Comparison of ENCODE assay signal across 9 mouse cellular contexts in the genomic region with DNA sequence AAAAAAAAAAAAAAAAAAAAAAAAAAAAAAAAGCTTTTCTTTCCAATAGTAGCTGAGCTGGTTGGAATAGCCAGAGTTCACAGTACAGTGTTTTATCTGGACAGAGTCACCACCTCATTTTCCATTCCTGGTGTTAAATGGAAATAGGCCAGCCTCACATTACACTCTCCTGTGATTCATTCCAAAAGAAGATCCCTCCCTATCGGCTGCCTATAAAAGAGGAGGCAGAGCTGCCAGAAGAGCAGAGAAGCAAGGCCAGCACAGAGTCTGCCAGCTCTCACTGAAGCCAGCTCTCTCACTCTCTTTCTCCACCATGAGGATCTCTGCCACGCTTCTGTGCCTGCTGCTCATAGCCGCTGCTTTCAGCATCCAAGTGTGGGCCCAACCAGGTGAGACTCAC. TPM values are rescaled to one million over a fixed set of nuclear protein-coding genes. Genes with fewer than 3 reads are reported as not detected.
DNase-seq lines count a peak whose midpoint lies in the region; ATAC-seq and TF ChIP-seq lines count a peak whose summit lies in the region.
"Had no signal": no experiment of that assay in that cellular context is flagged by ENCODE, and none has a peak within 500 bp of the region (broad histone marks: within the 10 kb centered on the region; RNA-seq: fewer than 3 reads in every experiment).

A gene (plus strand): TSS at position 242 of the 400 bp plus-strand sequence.

- ATAC-seq in hindbrain, postnatal 0 days, result no peak
- ATAC-seq in hindbrain, embryonic 13.5 days (ENCODE audit: low FRiP score), result no peak
- no peak for ATAC-seq in limb, embryonic 14.5 days (ENCODE audit: low FRiP score, low read depth)
- no peak for ATAC-seq in inflammation-experienced regulatory T-cells, adult 6 months
- no peak for ATAC-seq in liver, embryonic 12.5 days

- H3K9me3 ChIP-seq in hindbrain, postnatal 0 days (ENCODE audit: low read length), result no peaks in the 10 kb centered on the region
- H3K9me3 ChIP-seq in hindbrain, embryonic 13.5 days, result no peaks in the 10 kb centered on the region
- no peaks in the 10 kb centered on the region for H3K9me3 ChIP-seq in limb, embryonic 14.5 days (ENCODE audit: control insufficient read depth, low read length)
- no peaks in the 10 kb centered on the region for H3K9me3 ChIP-seq in liver, embryonic 12.5 days (replicated peaks)
- H3K9me3 ChIP-seq: liver, embryonic 13.5 days had no signal

- WGBS in hindbrain, postnatal 0 days, result 58% methylated on average over 3 of the region's 3 CpGs
- WGBS in hindbrain, embryonic 13.5 days, result 63% methylated on average over 3 of the region's 3 CpGs
- WGBS in limb, embryonic 14.5 days, result 59% methylated on average over 3 of the region's 3 CpGs
- 66% methylated on average over 3 of the region's 3 CpGs for WGBS in liver, embryonic 12.5 days (ENCODE audit: insufficient replicate concordance)

- no peak within 1 kb of the TSS for H3K27ac ChIP-seq in hindbrain, postnatal 0 days
- H3K27ac ChIP-seq in hindbrain, embryonic 13.5 days, result no peak within 1 kb of the TSS
- peak within 1 kb of the TSS; percentile 88 for H3K27ac ChIP-seq in embryonic fibroblast, embryonic 13.5 days (ENCODE audit: insufficient read depth, low read length)
- H3K27ac ChIP-seq in limb, embryonic 14.5 days (replicated peaks; ENCODE audit: low read depth, low read length), result no peak within 1 kb of the TSS
- H3K27ac ChIP-seq in liver, embryonic 12.5 days, result no peak within 1 kb of the TSS
- H3K27ac ChIP-seq: liver, embryonic 13.5 days had no signal

- no peak for TF ChIP-seq CTCF in hindbrain, postnatal 0 days (IDR thresholded peaks at IDR 0.05; ENCODE audit: low read depth)
- TF ChIP-seq CTCF in embryonic fibroblast, embryonic 13.5 days (IDR thresholded peaks at IDR 0.05; ENCODE audit: borderline replicate concordance, insufficient read depth, low read length), result no peak

- H3K9ac ChIP-seq in hindbrain, postnatal 0 days (replicated peaks; ENCODE audit: low read length), result no peak within 1 kb of the TSS
- no peak within 1 kb of the TSS for H3K9ac ChIP-seq in hindbrain, embryonic 13.5 days
- H3K9ac ChIP-seq in limb, embryonic 14.5 days (ENCODE audit: low read depth, low read length, severe bottlenecking), result no peak within 1 kb of the TSS
- no peak within 1 kb of the TSS for H3K9ac ChIP-seq in liver, embryonic 12.5 days
- H3K9ac ChIP-seq: liver, embryonic 13.5 days had no signal

- no peak within 1 kb of the TSS for H3K4me3 ChIP-seq in hindbrain, postnatal 0 days (ENCODE audit: low read length)
- H3K4me3 ChIP-seq in hindbrain, embryonic 13.5 days, result no peak within 1 kb of the TSS
- peak within 1 kb of the TSS; percentile 35 for H3K4me3 ChIP-seq in embryonic fibroblast, embryonic 13.5 days (ENCODE audit: insufficient read depth, low read length)
- no peak within 1 kb of the TSS for H3K4me3 ChIP-seq in limb, embryonic 14.5 days (replicated peaks; ENCODE audit: low read length)
- no peak within 1 kb of the TSS for H3K4me3 ChIP-seq in liver, embryonic 12.5 days
- H3K4me3 ChIP-seq: liver, embryonic 13.5 days had no signal

- peak; percentile 99 for TF ChIP-seq POLR2A in embryonic fibroblast, embryonic 13.5 days (IDR thresholded peaks at IDR 0.05; ENCODE audit: low read depth, low read length)
- TF ChIP-seq POLR2A in limb, embryonic 14.5 days (IDR thresholded peaks at IDR 0.05; ENCODE audit: borderline replicate concordance, extremely low read depth, insufficient read depth, insufficient read length), result no peak

- DNase-seq in hindbrain, postnatal 0 days (ENCODE audit: low spot score), result peak; percentile 36
- DNase-seq in Muller cell, postnatal 12 days (ENCODE audit: inconsistent ontology term), result peak; percentile 77
- peak; percentile 39 for DNase-seq in limb, embryonic 14.5 days (ENCODE audit: low spot score)
- no peak for DNase-seq in thymus, postnatal 14 days
- DNase-seq: liver, embryonic 13.5 days had no signal

- no peaks in the 10 kb centered on the region for H3K4me1 ChIP-seq in hindbrain, postnatal 0 days (ENCODE audit: insufficient read depth, low read length)
- H3K4me1 ChIP-seq in hindbrain, embryonic 13.5 days (replicated peaks), result no peaks in the 10 kb centered on the region
- H3K4me1 ChIP-seq in embryonic fibroblast, embryonic 13.5 days (ENCODE audit: control insufficient read depth, insufficient read depth, low read length), result peaks cover 13% of the 10 kb centered on the region
- H3K4me1 ChIP-seq in limb, embryonic 14.5 days (ENCODE audit: control insufficient read depth, insufficient read depth, low read length), result peaks cover 3% of the 10 kb centered on the region; the same call in 1 of the 2 replicates
- no peaks in the 10 kb centered on the region for H3K4me1 ChIP-seq in liver, embryonic 12.5 days
- H3K4me1 ChIP-seq: liver, embryonic 13.5 days had no signal

- H3K27me3 ChIP-seq in hindbrain, postnatal 0 days (ENCODE audit: insufficient read depth, low read length), result no peaks in the 10 kb centered on the region
- H3K27me3 ChIP-seq in hindbrain, embryonic 13.5 days, result no peaks in the 10 kb centered on the region
- H3K27me3 ChIP-seq in limb, embryonic 14.5 days (ENCODE audit: control insufficient read depth, insufficient read depth, low read length), result no peaks in the 10 kb centered on the region
- no peaks in the 10 kb centered on the region for H3K27me3 ChIP-seq in liver, embryonic 12.5 days (replicated peaks)
- H3K27me3 ChIP-seq: liver, embryonic 13.5 days had no signal

- H3K4me2 ChIP-seq in hindbrain, postnatal 0 days (ENCODE audit: low read depth, low read length), result no peak within 1 kb of the TSS
- H3K4me2 ChIP-seq in hindbrain, embryonic 13.5 days, result no peak within 1 kb of the TSS
- no peak within 1 kb of the TSS for H3K4me2 ChIP-seq in limb, embryonic 14.5 days (replicated peaks; ENCODE audit: low read depth, low read length, severe bottlenecking)
- no peak within 1 kb of the TSS for H3K4me2 ChIP-seq in liver, embryonic 12.5 days
- H3K4me2 ChIP-seq: liver, embryonic 13.5 days had no signal

- no peaks in the 10 kb centered on the region for H3K36me3 ChIP-seq in hindbrain, postnatal 0 days (ENCODE audit: insufficient read depth, low read length)
- no peaks in the 10 kb centered on the region for H3K36me3 ChIP-seq in hindbrain, embryonic 13.5 days
- H3K36me3 ChIP-seq in limb, embryonic 14.5 days (ENCODE audit: control insufficient read depth, insufficient read depth, low read length), result no peaks in the 10 kb centered on the region
- H3K36me3 ChIP-seq in liver, embryonic 12.5 days, result no peaks in the 10 kb centered on the region
- H3K36me3 ChIP-seq: liver, embryonic 13.5 days had no signal

RNA-seq across cellular contexts. Expression of the gene that starts here (rescaled TPM):
- 0.42 TPM in 1 of 2 replicates, not detected in the other for total RNA-seq in hindbrain, postnatal 0 days (2014; rRNA removed)
- 1.1 and 1.9 TPM in 2 replicates for polyA plus RNA-seq in hindbrain, postnatal 0 days (2015; fragmentation: Nextera tagmentation; extraction: Ambion mirVana)
- polyA plus RNA-seq in hindbrain, embryonic 13.5 days (2015; fragmentation: Nextera tagmentation; extraction: Ambion mirVana), result 0.57 and 1.0 TPM in 2 replicates
- 189 and 195 TPM in 2 replicates for polyA plus RNA-seq in embryonic fibroblast, embryonic 13.5 days (2011; ENCODE audit: insufficient read length, low read depth, missing spikeins)
- polyA plus RNA-seq in limb, embryonic 14.5 days (2012; rRNA removed), result 1.2 and 1.5 TPM in 2 replicates
- 4.3 and 4.6 TPM in 2 replicates for polyA plus RNA-seq in limb, embryonic 14.5 days (2014; fragmentation: Nextera tagmentation; extraction: Ambion mirVana)
- polyA plus RNA-seq in inflammation-experienced regulatory T-cells, adult 6 months (2017; shearing (Covaris generic)), result not detected
- 0.62 and 0.68 TPM in 2 replicates for polyA plus RNA-seq in liver, embryonic 12.5 days (2016; fragmentation: Nextera tagmentation; extraction: Ambion mirVana)

Comparison
In these comparisons a context has a peak if more than half of its experiments do, and no peak if none do; other contexts are left out.
1. RNA of the gene that starts here (polyA plus RNA-seq): 189 to 195 TPM in embryonic fibroblast, embryonic 13.5 days; 1.2 to 4.6 TPM in limb, embryonic 14.5 days, 1.1 to 1.9 TPM in hindbrain, postnatal 0 days, 0.62 to 0.68 TPM in liver, embryonic 12.5 days, 0.57 to 1.0 TPM in hindbrain, embryonic 13.5 days and not detected in inflammation-experienced regulatory T-cells, adult 6 months; every median in the first group is over 10 times any median in the second.